Mouse (Mus musculus) heart, embryonic 11.5 days (tissue): ENCODE data around the gene Ablim1. TPM values are rescaled to one million over a fixed set of nuclear protein-coding genes. Genes with fewer than 3 reads are reported as not detected.

Source experiments
- ATAC-seq: fragments of 200-750 bp; cut with Nextera tagmentation; replicated peaks from 2 replicates; pipeline ENCODE4 v1.8.0; 2017; ENCODE audit warnings: moderate library complexity; ENCODE audit not compliant: insufficient number of reproducible peaks, low FRiP score, low TSS enrichment
- H3K27ac ChIP-seq: fragments of 300-500 bp; sonication (generic); 2 replicates; pipeline ENCODE4 v1.5.1; 2014; ENCODE audit warnings: mild to moderate bottlenecking, low read depth, low read length
- H3K27me3 ChIP-seq: fragments of 300-500 bp; sonication (generic); 2 replicates; pipeline ENCODE4 v1.6.1; 2014; ENCODE audit warnings: mild to moderate bottlenecking, low read length, mixed read lengths; ENCODE audit not compliant: control insufficient read depth, insufficient read depth
- H3K36me3 ChIP-seq: fragments of 300-500 bp; sonication (generic); 2 replicates; pipeline ENCODE4 v1.6.1; 2014; ENCODE audit warnings: mild to moderate bottlenecking, low read length, moderate library complexity, mixed read lengths; ENCODE audit not compliant: control insufficient read depth, insufficient read depth
- H3K4me1 ChIP-seq: fragments of 300-500 bp; sonication (generic); 2 replicates; pipeline ENCODE4 v1.6.1; 2014; ENCODE audit warnings: low read length; ENCODE audit not compliant: control insufficient read depth, insufficient read depth
- H3K4me2 ChIP-seq: fragments of 300-500 bp; sonication (generic); 2 replicates; pipeline ENCODE4 v1.6.1; 2014; ENCODE audit warnings: mild to moderate bottlenecking, moderate library complexity
- H3K4me3 ChIP-seq: fragments of 300-500 bp; sonication (generic); 2 replicates; pipeline ENCODE4 v1.5.1; 2014; ENCODE audit warnings: low read depth, low read length
- H3K9ac ChIP-seq: fragments of 300-500 bp; sonication (generic); 2 replicates; pipeline ENCODE4 v1.6.1; 2014; ENCODE audit warnings: mild to moderate bottlenecking, low read depth, low read length, moderate library complexity
- H3K9me3 ChIP-seq: fragments of 300-500 bp; sonication (generic); replicated peaks from 2 replicates; pipeline ENCODE4 v1.6.1; 2016; ENCODE audit warnings: low read length; ENCODE audit not compliant: control insufficient read depth
- WGBS: fragments of 180-500 bp; shearing (Covaris S2); extraction: QIAGEN DNeasy Blood & Tissue Kit; methylation state at CpG from one replicate; pipeline ENCODE4 v1.1.7; 2014; ENCODE audit not compliant: insufficient replicate concordance; 5-methylcytosine and 5-hydroxymethylcytosine counted together
- polyA plus RNA-seq: library from polyadenylated mRNA; unstranded; fragments of >200 nt; fragmentation: Nextera tagmentation; extraction: Ambion mirVana; gene quantifications from 2 replicates; pipeline ENCODE4 v1.2.1, GENCODE M21; 2014

Gene Ablim1
- polyA plus RNA-seq, 1 experiment from 2014 or later, result 45.8 TPM

DNA sequence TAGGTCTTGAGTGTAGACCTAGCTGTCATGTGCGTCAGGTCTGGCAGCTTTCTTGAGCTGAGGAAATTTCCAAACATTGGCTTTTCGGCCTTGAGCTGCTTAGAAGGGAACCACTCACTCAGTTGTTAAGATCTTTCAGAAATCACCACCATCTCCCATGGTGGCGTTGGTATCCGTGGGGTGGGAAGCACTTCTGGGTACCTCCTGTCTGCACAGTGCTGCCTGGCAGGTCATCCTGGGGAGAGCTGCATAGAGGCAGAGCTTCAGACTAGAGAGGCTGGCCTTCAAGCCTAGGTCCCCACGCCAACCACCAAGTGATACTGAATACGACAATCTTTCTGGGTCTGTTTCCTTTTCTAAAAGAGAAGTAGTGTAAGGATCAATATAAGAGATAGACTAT lies 285.3 kb downstream of the Ablim1 start:
- no peaks in the 10 kb centered on the region for H3K36me3 ChIP-seq
- H3K4me3 ChIP-seq, result no peak overlapping the region
- no peak overlapping the region for H3K27ac ChIP-seq
- H3K9ac ChIP-seq, result no peak overlapping the region
- no peak for ATAC-seq
- no peak overlapping the region for H3K4me2 ChIP-seq
- H3K9me3 ChIP-seq, result no peaks in the 10 kb centered on the region
- no peaks in the 10 kb centered on the region for H3K4me1 ChIP-seq
- H3K27me3 ChIP-seq, result no peaks in the 10 kb centered on the region
- WGBS, result 82% methylated on average over 6 of the region's 6 CpGs

DNA sequence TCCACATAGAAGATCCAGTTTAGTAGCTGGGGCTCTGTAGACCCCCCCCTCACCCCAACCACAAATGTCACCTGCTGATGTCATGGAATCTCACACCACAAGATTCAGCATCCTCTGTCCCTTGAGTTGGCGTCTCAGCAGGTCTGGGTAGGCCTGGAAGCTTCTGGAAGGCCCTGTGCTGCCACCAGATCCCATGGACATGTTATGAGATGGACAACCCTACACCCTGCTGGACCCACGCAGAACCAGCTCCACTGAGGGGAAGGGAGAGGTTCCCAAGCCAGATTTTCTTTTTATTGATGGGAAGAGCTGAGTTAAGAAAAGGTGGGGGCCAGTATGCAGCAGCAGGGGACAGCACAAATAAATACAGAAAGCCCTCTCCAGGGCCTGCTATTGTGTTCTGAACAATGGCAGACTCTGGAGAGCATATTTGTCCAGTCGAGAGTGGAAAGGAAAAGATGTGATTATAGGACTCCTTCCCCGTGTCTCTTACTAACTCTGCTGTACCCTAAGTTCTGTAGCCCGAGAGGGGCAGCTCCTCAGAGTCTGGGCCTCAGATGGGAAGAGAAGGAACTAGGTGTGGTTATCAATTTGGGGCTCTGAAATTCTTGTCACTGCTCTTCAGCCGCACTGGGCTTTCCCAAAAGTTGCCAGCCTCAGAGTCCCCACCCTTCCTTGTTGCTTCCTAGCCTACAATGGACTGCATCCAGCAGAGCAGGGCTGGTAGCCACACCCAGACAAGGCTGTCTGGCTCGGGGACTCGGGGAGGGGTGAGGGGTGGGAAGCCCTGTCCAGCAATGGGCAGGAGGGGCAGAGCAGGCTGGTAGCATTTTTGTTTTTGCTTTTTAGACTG lies 286.2 kb downstream of the Ablim1 start:
- H3K9ac ChIP-seq, result no peak overlapping the region
- WGBS, result 52% methylated on average over 8 of the region's 8 CpGs
- no peak overlapping the region for H3K27ac ChIP-seq
- H3K27me3 ChIP-seq, result no peaks in the 10 kb centered on the region
- no peak overlapping the region for H3K4me3 ChIP-seq
- H3K36me3 ChIP-seq, result no peaks in the 10 kb centered on the region
- no peak for ATAC-seq
- H3K4me1 ChIP-seq, result no peaks in the 10 kb centered on the region
- no peak overlapping the region for H3K4me2 ChIP-seq
- H3K9me3 ChIP-seq, result no peaks in the 10 kb centered on the region

DNA sequence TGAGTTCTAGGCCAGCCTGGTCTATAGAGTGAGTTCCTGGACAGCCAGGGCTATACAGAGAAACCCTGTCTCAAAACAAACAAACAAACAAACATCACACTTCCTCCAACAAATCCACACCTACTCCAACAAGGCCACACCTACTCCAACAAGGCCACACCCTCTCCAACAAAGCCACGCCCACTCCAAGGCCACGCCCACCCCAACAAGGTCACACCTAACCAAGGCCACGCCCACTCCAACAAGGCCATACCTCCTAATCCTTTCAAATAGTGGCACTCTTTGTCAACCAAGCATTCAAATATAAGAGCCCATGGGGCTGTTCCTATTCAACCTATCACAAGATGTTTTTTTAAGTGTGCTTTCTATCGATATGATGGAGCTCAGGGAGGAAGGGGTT lies 288.2 kb downstream of the Ablim1 start:
- no peak for ATAC-seq
- Histone ChIP-seq H3K27me3 (no peaks in the 10 kb centered on the region), H3K27ac (no peak overlapping the region), H3K9ac (no peak overlapping the region), H3K4me1 (no peaks in the 10 kb centered on the region), H3K9me3 (no peaks in the 10 kb centered on the region), H3K4me2 (no peak overlapping the region), H3K4me3 (no peak overlapping the region), H3K36me3 (no peaks in the 10 kb centered on the region)
- WGBS, result 62% methylated on average over 4 of the region's 4 CpGs

DNA sequence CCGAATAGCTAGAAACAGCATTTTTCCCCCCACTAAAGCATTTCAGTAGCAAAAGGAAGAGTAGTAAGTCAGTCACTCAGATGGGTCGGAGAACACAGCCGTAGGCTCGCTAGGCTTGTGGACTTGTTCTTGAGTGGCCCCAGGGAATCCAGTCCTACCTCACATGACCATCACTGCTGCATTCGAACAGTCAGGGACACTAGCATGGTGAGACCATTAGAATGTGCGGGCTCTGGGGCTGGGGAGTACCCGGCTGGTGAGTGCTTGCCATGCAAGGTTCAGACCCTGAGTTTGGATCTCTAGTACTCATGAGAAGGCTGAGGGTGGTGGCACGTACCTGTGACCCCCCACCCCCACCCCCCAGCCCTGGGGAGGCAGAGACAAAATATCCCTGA lies 296.9 kb downstream of the Ablim1 start:
- Histone ChIP-seq H3K27ac (no peak overlapping the region), H3K4me3 (no peak overlapping the region), H3K4me1 (no peaks in the 10 kb centered on the region), H3K9ac (no peak overlapping the region), H3K27me3 (no peaks in the 10 kb centered on the region), H3K36me3 (no peaks in the 10 kb centered on the region), H3K9me3 (no peaks in the 10 kb centered on the region), H3K4me2 (no peak overlapping the region)
- no peak for ATAC-seq
- WGBS, result 69% methylated on average over 8 of the region's 8 CpGs

DNA sequence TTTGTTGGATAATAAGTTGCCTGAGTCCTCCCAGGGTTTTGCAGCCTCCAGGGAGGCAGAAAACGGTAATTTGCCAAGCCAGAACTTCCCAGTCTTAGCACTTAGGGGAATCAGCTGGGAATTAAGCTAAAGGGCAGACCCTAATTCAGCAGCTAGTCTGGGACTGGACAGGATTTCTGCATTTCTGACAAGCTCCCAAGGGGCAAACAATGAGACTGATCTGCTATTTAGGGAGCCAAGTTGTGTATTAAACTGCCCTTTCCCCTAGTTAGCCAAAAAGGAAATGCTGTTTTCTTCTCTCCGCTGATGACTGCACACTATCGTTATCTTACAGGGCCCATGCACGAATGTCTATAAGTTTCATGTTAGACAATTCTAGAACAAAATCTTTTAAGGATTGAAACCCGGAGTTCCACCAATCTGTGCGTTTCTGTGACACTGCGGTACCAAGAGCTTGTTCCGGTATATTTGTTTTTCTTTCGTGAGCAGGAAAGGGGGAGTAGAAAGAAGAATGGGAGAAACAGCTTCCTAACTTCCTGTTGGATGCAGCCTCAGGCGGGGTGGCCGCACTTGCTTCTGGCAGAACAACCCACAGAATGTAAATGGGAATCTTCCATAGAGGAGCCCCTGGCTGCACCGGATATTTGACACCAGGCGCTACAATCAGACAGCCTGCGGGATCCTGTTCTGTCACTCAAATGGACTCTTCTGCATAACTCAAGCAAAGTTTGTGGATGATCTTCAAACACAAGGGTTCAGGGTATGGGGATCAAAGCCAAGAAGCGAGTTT lies 297.5 kb downstream of the Ablim1 start:
- 40% methylated on average over 15 of the region's 15 CpGs for WGBS
- H3K4me3 ChIP-seq, result no peak overlapping the region
- no peaks in the 10 kb centered on the region for H3K27me3 ChIP-seq
- H3K9me3 ChIP-seq, result no peaks in the 10 kb centered on the region
- no peak for ATAC-seq
- H3K4me1 ChIP-seq, result no peaks in the 10 kb centered on the region
- H3K27ac ChIP-seq, result no peak overlapping the region
- 0 out of 2 replicates have a peak overlapping the region, but pooled peaks have one; percentile 7 for H3K4me2 ChIP-seq
- no peaks in the 10 kb centered on the region for H3K36me3 ChIP-seq
- H3K9ac ChIP-seq, result no peak overlapping the region

DNA sequence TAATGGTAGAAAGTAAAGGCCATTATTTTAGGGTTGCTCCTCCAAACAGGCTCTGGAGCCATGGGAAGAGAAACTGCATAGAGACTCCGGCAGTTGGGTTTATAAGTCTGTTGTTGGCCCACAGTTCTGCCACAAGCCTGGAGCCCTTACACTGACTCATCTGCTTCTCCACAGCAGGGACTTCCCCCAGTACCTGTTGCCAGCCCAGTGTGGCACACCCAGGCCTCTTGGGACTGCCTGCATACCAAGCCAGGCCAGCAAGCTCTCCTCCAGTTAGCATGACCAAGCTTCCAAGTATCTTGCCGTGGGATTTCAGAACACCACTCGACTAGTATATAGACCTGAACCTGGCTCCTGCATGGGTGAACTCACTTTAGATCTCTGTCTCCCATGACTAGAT lies 299.9 kb downstream of the Ablim1 start:
- H3K4me2 ChIP-seq, result no peak overlapping the region
- no peak overlapping the region for H3K27ac ChIP-seq
- no peak overlapping the region for H3K4me3 ChIP-seq
- no peak for ATAC-seq
- no peaks in the 10 kb centered on the region for H3K4me1 ChIP-seq
- H3K27me3 ChIP-seq, result no peaks in the 10 kb centered on the region
- no peak overlapping the region for H3K9ac ChIP-seq
- WGBS, result 74% methylated on average over 3 of the region's 3 CpGs
- no peaks in the 10 kb centered on the region for H3K9me3 ChIP-seq
- H3K36me3 ChIP-seq, result no peaks in the 10 kb centered on the region

DNA sequence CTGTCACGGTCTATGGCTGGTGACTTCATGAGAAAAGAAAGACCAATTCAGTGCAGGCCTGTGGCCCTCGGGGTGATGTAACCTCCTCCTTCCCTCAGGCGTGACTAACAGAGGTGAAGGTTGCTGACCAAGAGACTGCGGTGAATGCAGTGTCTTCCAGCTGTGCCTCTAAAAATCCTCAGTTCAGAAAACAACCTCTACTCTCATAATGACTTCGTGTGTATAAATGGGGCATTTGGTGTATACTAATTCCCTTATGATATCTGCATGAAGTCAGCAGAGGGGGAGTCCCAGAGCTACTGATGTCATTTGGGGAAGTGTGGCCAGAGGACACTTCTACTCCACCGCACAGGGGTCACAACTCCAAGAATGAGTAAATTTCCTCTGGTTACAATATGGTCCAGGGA lies 301.4 kb downstream of the Ablim1 start:
- Histone ChIP-seq H3K9ac (no peak overlapping the region), H3K4me3 (no peak overlapping the region), H3K4me2 (no peak overlapping the region), H3K27ac (no peak overlapping the region), H3K27me3 (peaks cover 5% of the 10 kb centered on the region; the same call in 1 of the 2 replicates), H3K9me3 (no peaks in the 10 kb centered on the region), H3K4me1 (no peaks in the 10 kb centered on the region), H3K36me3 (no peaks in the 10 kb centered on the region)
- no peak for ATAC-seq
- WGBS, result 70% methylated on average over 6 of the region's 6 CpGs

DNA sequence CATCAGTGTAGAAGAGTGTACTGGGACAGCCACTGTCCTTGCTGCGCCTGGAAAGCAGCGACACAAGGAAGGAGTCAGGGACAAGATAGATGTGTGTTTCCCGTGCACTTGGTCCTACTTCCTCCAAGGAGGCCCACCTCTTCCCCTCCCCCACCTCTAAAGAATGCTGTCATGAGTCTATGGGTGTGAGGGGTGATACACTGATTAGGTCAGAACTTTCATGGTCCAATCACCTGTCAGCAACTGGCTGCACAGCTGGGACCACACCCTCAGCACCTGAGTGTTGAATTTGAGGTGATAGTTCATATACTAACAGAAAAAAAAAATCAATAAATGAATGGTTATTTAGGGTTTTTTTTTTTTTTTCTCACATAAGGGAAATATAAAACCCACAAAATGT lies 302.7 kb downstream of the Ablim1 start:
- no peaks in the 10 kb centered on the region for H3K36me3 ChIP-seq
- WGBS, result 45% methylated on average over 3 of the region's 3 CpGs
- no peaks in the 10 kb centered on the region for H3K9me3 ChIP-seq
- no peaks in the 10 kb centered on the region for H3K4me1 ChIP-seq
- no peak for ATAC-seq
- H3K4me3 ChIP-seq, result no peak overlapping the region
- no peak overlapping the region for H3K4me2 ChIP-seq
- no peak overlapping the region for H3K27ac ChIP-seq
- H3K9ac ChIP-seq, result no peak overlapping the region
- peaks cover 14% of the 10 kb centered on the region for H3K27me3 ChIP-seq
